In genomic region chr16:18210701-18211416, GRCm38 (mm10) we compare ENCODE assay signal across 9 mouse cellular contexts. TPM values are rescaled to one million over a fixed set of nuclear protein-coding genes. Genes with fewer than 3 reads are reported as not detected.
DNase-seq lines count a peak whose midpoint lies in the region; ATAC-seq and TF ChIP-seq lines count a peak whose summit lies in the region.
"Had no signal": no experiment of that assay in that cellular context is flagged by ENCODE, and none has a peak within 500 bp of the region (broad histone marks: within the 10 kb centered on the region; RNA-seq: fewer than 3 reads in every experiment).

No protein-coding gene starts in this region.

- peak; percentile 90 for TF ChIP-seq CTCF in stomach, postnatal 0 days (IDR thresholded peaks at IDR 0.05; ENCODE audit: low read depth)

- no peak overlapping the region for H3K4me2 ChIP-seq in hindbrain, embryonic 11.5 days (replicated peaks; ENCODE audit: low read depth, low read length)
- H3K4me2 ChIP-seq in hindbrain, embryonic 13.5 days, result no peak overlapping the region
- H3K4me2 ChIP-seq in stomach, postnatal 0 days (replicated peaks; ENCODE audit: low read depth), result no peak overlapping the region
- H3K4me2 ChIP-seq: embryonic facial prominence, embryonic 12.5 days had no signal

- 24% methylated on average over 8 of the region's 8 CpGs for WGBS in hindbrain, embryonic 11.5 days
- WGBS in hindbrain, embryonic 13.5 days, result 32% methylated on average over 8 of the region's 8 CpGs
- 20% methylated on average over 8 of the region's 8 CpGs for WGBS in stomach, postnatal 0 days

- no peak overlapping the region for H3K4me3 ChIP-seq in hindbrain, embryonic 11.5 days (ENCODE audit: low read depth, low read length)
- H3K4me3 ChIP-seq in hindbrain, embryonic 13.5 days, result no peak overlapping the region
- H3K4me3 ChIP-seq in stomach, postnatal 0 days (ENCODE audit: low read depth, low read length), result no peak overlapping the region
- H3K4me3 ChIP-seq: embryonic facial prominence, embryonic 12.5 days had no signal

- no peak for TF ChIP-seq EP300 in stomach, postnatal 0 days (optimal IDR thresholded peaks at IDR 0.05)

- intact Hi-C loops in heart, postnatal 36 days (cut with DNase I), result loop anchor here (1.0 to 2.0 kb wide), 3 partner anchors 84 to 159 kb away; partner anchors contain the start of genes Dgcr6 and Rtn4r

- DNase-seq in hindbrain, embryonic 11.5 days (ENCODE audit: low spot score), result peak; percentile 79
- DNase-seq in MN1 (ENCODE audit: low spot score), result peak; percentile 81
- DNase-seq in cerebellum, adult 9-11 months, result peak; percentile 77
- DNase-seq in heart, postnatal 36 days, result peak; percentile 55 to 63
- DNase-seq in left cerebral cortex, adult 11 months (ENCODE audit: low spot score), result peak; percentile 72
- peak; percentile 52 for DNase-seq in lung, postnatal 25 days (ENCODE audit: low spot score)
- DNase-seq in stomach, postnatal 0 days (ENCODE audit: low spot score), result peak; percentile 82

- no peak overlapping the region for H3K27ac ChIP-seq in hindbrain, embryonic 11.5 days (ENCODE audit: low read depth, low read length)
- no peak overlapping the region for H3K27ac ChIP-seq in hindbrain, embryonic 13.5 days
- no peak overlapping the region for H3K27ac ChIP-seq in stomach, postnatal 0 days (replicated peaks)
- H3K27ac ChIP-seq: embryonic facial prominence, embryonic 12.5 days had no signal

- H3K27me3 ChIP-seq in hindbrain, embryonic 11.5 days (ENCODE audit: control insufficient read depth, insufficient read depth, low read length), result no peaks in the 10 kb centered on the region
- H3K27me3 ChIP-seq in hindbrain, embryonic 13.5 days, result 0 out of 2 replicates have a peak, but pooled peaks cover 9% of the 10 kb centered on the region
- H3K27me3 ChIP-seq in stomach, postnatal 0 days (ENCODE audit: control insufficient read depth, insufficient read depth, low read length), result no peaks in the 10 kb centered on the region; the same call in 1 of the 2 replicates
- H3K27me3 ChIP-seq: embryonic facial prominence, embryonic 12.5 days had no signal

- no peak overlapping the region for H3K9ac ChIP-seq in hindbrain, embryonic 11.5 days (ENCODE audit: low read depth, low read length)
- no peak overlapping the region for H3K9ac ChIP-seq in hindbrain, embryonic 13.5 days
- H3K9ac ChIP-seq in stomach, postnatal 0 days (ENCODE audit: low read length), result no peak overlapping the region
- H3K9ac ChIP-seq: embryonic facial prominence, embryonic 12.5 days had no signal

- no peak for ATAC-seq in hindbrain, embryonic 11.5 days (ENCODE audit: low FRiP score)
- ATAC-seq in hindbrain, embryonic 13.5 days (ENCODE audit: low FRiP score), result no peak
- peak; percentile 31; the same call in 1 of the 2 replicates for ATAC-seq in stomach, postnatal 0 days (ENCODE audit: low FRiP score, low TSS enrichment)

- H3K9me3 ChIP-seq in hindbrain, embryonic 11.5 days (ENCODE audit: control insufficient read depth, low read length), result no peaks in the 10 kb centered on the region
- H3K9me3 ChIP-seq in hindbrain, embryonic 13.5 days, result no peaks in the 10 kb centered on the region
- no peaks in the 10 kb centered on the region for H3K9me3 ChIP-seq in stomach, postnatal 0 days (ENCODE audit: control insufficient read depth, low read length)
- H3K9me3 ChIP-seq: embryonic facial prominence, embryonic 12.5 days had no signal

- no peaks in the 10 kb centered on the region for H3K36me3 ChIP-seq in hindbrain, embryonic 11.5 days (ENCODE audit: control insufficient read depth, insufficient read depth, low read length)
- no peaks in the 10 kb centered on the region for H3K36me3 ChIP-seq in hindbrain, embryonic 13.5 days
- no peaks in the 10 kb centered on the region for H3K36me3 ChIP-seq in stomach, postnatal 0 days (ENCODE audit: control insufficient read depth, insufficient read depth, low read length)
- H3K36me3 ChIP-seq: embryonic facial prominence, embryonic 12.5 days had no signal

- H3K4me1 ChIP-seq in hindbrain, embryonic 11.5 days (replicated peaks; ENCODE audit: control insufficient read depth, insufficient read depth, low read length), result peaks cover 16% of the 10 kb centered on the region
- H3K4me1 ChIP-seq in hindbrain, embryonic 13.5 days (replicated peaks), result peaks cover 51% of the 10 kb centered on the region
- no peaks in the 10 kb centered on the region for H3K4me1 ChIP-seq in stomach, postnatal 0 days (replicated peaks; ENCODE audit: control insufficient read depth, insufficient read depth)

RNA-seq across cellular contexts. Expression of gene Ccdc188, which starts 6.8 kb away (rescaled TPM):
- not detected in 2 replicates for polyA plus RNA-seq in hindbrain, embryonic 11.5 days (2014; fragmentation: Nextera tagmentation; extraction: Ambion mirVana)
- polyA plus RNA-seq in hindbrain, embryonic 13.5 days (2015; fragmentation: Nextera tagmentation; extraction: Ambion mirVana), result not detected in 2 replicates
- not detected for total RNA-seq in heart, postnatal 36 days (2021)
- polyA plus RNA-seq in stomach, postnatal 0 days (2015; fragmentation: Nextera tagmentation; extraction: Ambion mirVana), result not detected in 2 replicates
- polyA plus RNA-seq: embryonic facial prominence, embryonic 12.5 days had no signal

RNA-seq across cellular contexts. Expression of gene Zdhhc8, which starts 24.1 kb away (rescaled TPM):
- polyA plus RNA-seq in hindbrain, embryonic 11.5 days (2014; fragmentation: Nextera tagmentation; extraction: Ambion mirVana), result 7.5 and 8.3 TPM in 2 replicates
- 11.9 and 12.2 TPM in 2 replicates for polyA plus RNA-seq in hindbrain, embryonic 13.5 days (2015; fragmentation: Nextera tagmentation; extraction: Ambion mirVana)
- 10 to 100 TPM; 19.7 to 21.5 TPM for total RNA-seq in heart, postnatal 36 days (2021)
- polyA plus RNA-seq in stomach, postnatal 0 days (2015; fragmentation: Nextera tagmentation; extraction: Ambion mirVana), result 6.8 and 7.8 TPM in 2 replicates

RNA-seq across cellular contexts. Expression of gene Trmt2a, which starts 37.6 kb away (rescaled TPM):
- 77.0 and 85.0 TPM in 2 replicates for polyA plus RNA-seq in hindbrain, embryonic 11.5 days (2014; fragmentation: Nextera tagmentation; extraction: Ambion mirVana)
- 95.8 and 98.7 TPM in 2 replicates for polyA plus RNA-seq in hindbrain, embryonic 13.5 days (2015; fragmentation: Nextera tagmentation; extraction: Ambion mirVana)
- total RNA-seq in heart, postnatal 36 days (2021), result 10 to 100 TPM; 16.1 to 19.8 TPM
- polyA plus RNA-seq in stomach, postnatal 0 days (2015; fragmentation: Nextera tagmentation; extraction: Ambion mirVana), result 35.4 and 39.8 TPM in 2 replicates

RNA-seq across cellular contexts. Expression of gene Ranbp1, which starts 37.7 kb away (rescaled TPM):
- 1,115 and 1,160 TPM in 2 replicates for polyA plus RNA-seq in hindbrain, embryonic 11.5 days (2014; fragmentation: Nextera tagmentation; extraction: Ambion mirVana)
- 444 and 462 TPM in 2 replicates for polyA plus RNA-seq in hindbrain, embryonic 13.5 days (2015; fragmentation: Nextera tagmentation; extraction: Ambion mirVana)
- 10 to 100 TPM; 34.5 to 42.1 TPM for total RNA-seq in heart, postnatal 36 days (2021)
- 236 and 273 TPM in 2 replicates for polyA plus RNA-seq in stomach, postnatal 0 days (2015; fragmentation: Nextera tagmentation; extraction: Ambion mirVana)

RNA-seq across cellular contexts. Expression of gene Gm49776, which starts 47.3 kb away (rescaled TPM):
- 1.4 and 1.6 TPM in 2 replicates for polyA plus RNA-seq in hindbrain, embryonic 11.5 days (2014; fragmentation: Nextera tagmentation; extraction: Ambion mirVana)
- polyA plus RNA-seq in hindbrain, embryonic 13.5 days (2015; fragmentation: Nextera tagmentation; extraction: Ambion mirVana), result 3.3 TPM in 1 of 2 replicates, not detected in the other
- total RNA-seq in heart, postnatal 36 days (2021), result not detected
- 0.67 and 1.8 TPM in 2 replicates for polyA plus RNA-seq in stomach, postnatal 0 days (2015; fragmentation: Nextera tagmentation; extraction: Ambion mirVana)
